Mouse (Mus musculus) cerebellum, postnatal 36 days (tissue): ENCODE data around the gene Klf1.
A peak's percentile ranks its signal among the peaks of the same experiment; 100 is the strongest.

Source experiments
- DNase-seq, 2 experiments: peaks; one replicate each; pipeline ENCODE4 v3.0.0; 2021 to 2022; ENCODE audit warnings: mixed read lengths in 2 of 2

The Klf1 gene

GRCm38 (mm10) chr8:84936041-84936961, 34.6 kb downstream of the Klf1 start:
- DNase-seq, result peak; percentile 13 to 36

- DNase-seq, result peak; percentile 82 to 92
Observed at GRCm38 (mm10) chr8:84936962-84937546, 35.3 kb downstream of the Klf1 start, which contains the start of gene Mast1. Mast1 (minus strand) TSS chr8:84937359.

GRCm38 (mm10) chr8:84937620-84938485, 36.1 kb downstream of the Klf1 start:
- no peak for DNase-seq

- no peak for DNase-seq
Observed at GRCm38 (mm10) chr8:84943699-84944098, 42.0 kb downstream of the Klf1 start.

- peak; percentile 76 to 84 for DNase-seq
Observed at GRCm38 (mm10) chr8:84944478-84945160, 42.9 kb downstream of the Klf1 start.

- DNase-seq, result peak; percentile 44 to 53
Observed at GRCm38 (mm10) chr8:84945235-84945632, 43.5 kb downstream of the Klf1 start.

- DNase-seq, result peak; percentile 63 to 73
Observed at GRCm38 (mm10) chr8:84945633-84946527, 44.2 kb downstream of the Klf1 start.

- DNase-seq, result peak; percentile 72 to 75
Observed at GRCm38 (mm10) chr8:84946528-84947240, 45.0 kb downstream of the Klf1 start, which contains the start of gene Rtbdn. Rtbdn (plus strand) TSS chr8:84946991.

GRCm38 (mm10) chr8:84947241-84947545, 45.5 kb downstream of the Klf1 start:
- no peak for DNase-seq

- no peak for DNase-seq
Observed at GRCm38 (mm10) chr8:84949753-84950152, 48.0 kb downstream of the Klf1 start.

- no peak for DNase-seq
Observed at GRCm38 (mm10) chr8:84952612-84953255, 51.0 kb downstream of the Klf1 start.
